Mouse (Mus musculus) forebrain, embryonic 11.5 days (tissue): ENCODE data around the gene Pip4k2a. TPM values are rescaled to one million over a fixed set of nuclear protein-coding genes. Genes with fewer than 3 reads are reported as not detected.

Source experiments
- ATAC-seq: fragments of 200-750 bp; cut with Nextera tagmentation; replicated peaks from 2 replicates; pipeline ENCODE4 v1.8.0; 2017; ENCODE audit warnings: moderate TSS enrichment; ENCODE audit not compliant: low FRiP score
- DNase-seq: peaks from one replicate; pipeline ENCODE4 v3.0.0-alpha.2; 2017; ENCODE audit warnings: low spot score
- H3K27ac ChIP-seq: fragments of 300-500 bp; sonication (generic); 2 replicates; pipeline ENCODE4 v1.5.1; 2014; ENCODE audit warnings: low read depth, low read length
- H3K27me3 ChIP-seq: fragments of 300-500 bp; sonication (generic); 2 replicates; pipeline ENCODE4 v1.6.1; 2014; ENCODE audit warnings: mild to moderate bottlenecking, low read length, mixed read lengths; ENCODE audit not compliant: control insufficient read depth, insufficient read depth
- H3K36me3 ChIP-seq: fragments of 300-500 bp; sonication (generic); 2 replicates; pipeline ENCODE4 v1.6.1; 2014; ENCODE audit warnings: mild to moderate bottlenecking, low read length, moderate library complexity, mixed read lengths; ENCODE audit not compliant: control insufficient read depth, insufficient read depth
- H3K4me1 ChIP-seq: fragments of 300-500 bp; sonication (generic); replicated peaks from 2 replicates; pipeline ENCODE4 v1.6.1; 2014; ENCODE audit warnings: low read length, mixed read lengths; ENCODE audit not compliant: control insufficient read depth, insufficient read depth
- H3K4me2 ChIP-seq: fragments of 300-500 bp; sonication (generic); 2 replicates; pipeline ENCODE4 v1.6.1; 2014; ENCODE audit warnings: low read depth, mild to moderate bottlenecking, low read length, moderate library complexity, mixed read lengths; ENCODE audit not compliant: severe bottlenecking
- H3K4me3 ChIP-seq: fragments of 300-500 bp; sonication (generic); 2 replicates; pipeline ENCODE4 v1.5.1; 2014; ENCODE audit warnings: low read depth, low read length
- H3K9ac ChIP-seq: fragments of 300-500 bp; sonication (generic); 2 replicates; pipeline ENCODE4 v1.6.1; 2014; ENCODE audit warnings: low read length
- H3K9me3 ChIP-seq: fragments of 300-500 bp; sonication (generic); 2 replicates; pipeline ENCODE4 v1.6.1; 2016; ENCODE audit warnings: low read length, mixed read lengths; ENCODE audit not compliant: control insufficient read depth
- WGBS: fragments of 180-500 bp; shearing (Covaris S2); extraction: QIAGEN DNeasy Blood & Tissue Kit; methylation state at CpG from one replicate; pipeline ENCODE4 v1.1.7; 2014; 5-methylcytosine and 5-hydroxymethylcytosine counted together
- polyA plus RNA-seq: library from polyadenylated mRNA; unstranded; fragments of >200 nt; fragmentation: Nextera tagmentation; extraction: Ambion mirVana; gene quantifications from 2 replicates; pipeline ENCODE4 v1.2.1, GENCODE M21; 2014

The Pip4k2a gene
- polyA plus RNA-seq, 1 experiment from 2014 or later = 9.2 TPM

DNA sequence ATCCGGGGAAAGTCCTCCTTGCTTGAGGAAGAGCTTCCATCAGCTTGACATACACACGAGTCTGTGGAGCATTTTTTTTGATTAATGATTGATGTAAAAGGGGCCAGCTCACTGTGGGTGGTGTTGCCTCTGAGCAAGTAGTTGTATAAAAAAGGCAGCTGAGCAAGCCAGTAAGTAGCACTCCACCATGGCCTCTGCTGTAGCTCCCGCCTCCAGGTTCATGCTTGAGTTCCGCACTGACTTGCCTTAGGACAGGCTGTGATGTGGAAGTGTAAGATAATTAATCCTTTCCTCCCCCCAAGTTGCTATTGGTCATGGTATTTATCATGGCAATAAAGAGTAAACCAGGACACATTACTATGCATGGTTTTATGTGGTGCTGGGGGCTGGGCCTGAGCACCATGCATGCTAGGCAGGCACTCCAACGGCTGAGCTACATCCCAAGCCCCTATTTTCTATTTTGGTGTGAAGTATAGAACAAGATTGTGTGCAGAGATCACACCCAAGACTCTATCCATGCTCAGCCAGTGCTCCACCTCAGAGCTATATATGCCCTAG lies 78.0 kb downstream of the Pip4k2a start:
- H3K4me1 ChIP-seq = peaks cover 7% of the 10 kb centered on the region; the same call in 1 of the 2 replicates

DNA sequence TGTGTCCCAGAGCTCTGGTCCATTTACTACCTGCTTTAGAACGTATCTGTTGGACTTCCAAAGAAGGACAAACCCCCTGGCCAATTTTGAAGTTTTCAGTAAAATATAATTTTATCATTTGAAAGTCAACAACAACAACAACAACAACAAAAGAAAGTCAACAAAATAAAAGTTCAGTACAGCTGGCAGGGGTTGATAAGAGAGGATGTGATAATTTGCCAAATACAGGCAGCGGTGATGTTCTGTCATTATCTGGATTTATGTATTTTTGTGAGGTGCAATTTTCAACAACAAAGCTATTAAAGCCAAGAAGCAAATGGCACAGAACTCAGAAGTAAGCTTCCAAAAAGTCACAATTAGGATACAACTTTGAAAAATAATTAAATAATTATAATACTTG lies 80.1 kb downstream of the Pip4k2a start:
- Histone ChIP-seq H3K4me2 (no peak overlapping the region), H3K27ac (no peak overlapping the region), H3K9me3 (no peaks in the 10 kb centered on the region), H3K36me3 (no peaks in the 10 kb centered on the region), H3K9ac (no peak overlapping the region), H3K4me1 (peaks cover 4% of the 10 kb centered on the region; the same call in 1 of the 2 replicates), H3K27me3 (no peaks in the 10 kb centered on the region), H3K4me3 (no peak overlapping the region)
- 92% methylated on average over 2 of the region's 2 CpGs for WGBS
- DNase-seq = no peak
- ATAC-seq = no peak

More for the DNA sequence above, 78.0 kb downstream of the Pip4k2a start:
- Histone ChIP-seq H3K27me3 (no peaks in the 10 kb centered on the region), H3K9ac (no peak overlapping the region), H3K36me3 (no peaks in the 10 kb centered on the region), H3K4me3 (no peak overlapping the region), H3K4me2 (no peak overlapping the region), H3K27ac (no peak overlapping the region), H3K9me3 (no peaks in the 10 kb centered on the region)
- WGBS = 82% methylated on average over 5 of the region's 5 CpGs
- no peak for ATAC-seq
- no peak for DNase-seq

- no peaks in the 10 kb centered on the region for H3K36me3 ChIP-seq
- WGBS = 92% methylated on average over 1 of the region's 1 CpGs
- ATAC-seq (no peak), DNase-seq (no peak)
- no peak overlapping the region for H3K4me3 ChIP-seq
- no peaks in the 10 kb centered on the region for H3K27me3 ChIP-seq
- no peaks in the 10 kb centered on the region for H3K9me3 ChIP-seq
- H3K4me2 ChIP-seq = no peak overlapping the region
- no peak overlapping the region for H3K27ac ChIP-seq
- peaks cover 4% of the 10 kb centered on the region; the same call in 1 of the 2 replicates for H3K4me1 ChIP-seq
- H3K9ac ChIP-seq = no peak overlapping the region
These were observed 80.6 kb downstream of the Pip4k2a start for GRCm38 (mm10) chr2:18917380-18917750.

GRCm38 (mm10) chr2:18916615-18917379 lies 81.1 kb downstream of the Pip4k2a start:
- no peaks in the 10 kb centered on the region for H3K27me3 ChIP-seq
- peaks cover 4% of the 10 kb centered on the region; the same call in 1 of the 2 replicates for H3K4me1 ChIP-seq
- no peaks in the 10 kb centered on the region for H3K9me3 ChIP-seq
- H3K27ac ChIP-seq = no peak overlapping the region
- no peak overlapping the region for H3K4me3 ChIP-seq
- WGBS = 60% methylated on average over 14 of the region's 14 CpGs
- DNase-seq (no peak), ATAC-seq (no peak)
- no peak overlapping the region for H3K4me2 ChIP-seq
- no peaks in the 10 kb centered on the region for H3K36me3 ChIP-seq
- H3K9ac ChIP-seq = no peak overlapping the region

DNA sequence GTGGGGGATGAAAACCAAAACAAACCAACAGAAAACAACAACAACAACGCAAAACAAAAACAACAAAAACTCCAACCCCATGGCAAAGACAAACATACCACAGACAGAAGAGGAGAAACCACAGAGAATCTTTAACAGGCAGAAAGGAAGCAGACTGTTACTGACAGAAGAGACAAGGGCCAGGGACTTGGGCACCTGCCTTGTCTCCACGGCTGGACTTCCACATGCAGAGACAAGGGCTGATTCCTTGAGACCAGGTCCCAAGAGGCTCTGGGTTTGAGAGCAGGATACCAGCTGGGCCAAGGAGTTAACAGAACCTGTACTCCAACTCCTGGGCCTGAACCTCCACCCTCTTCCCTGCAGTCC lies 81.9 kb downstream of the Pip4k2a start:
- WGBS = 89% methylated on average over 2 of the region's 2 CpGs
- Histone ChIP-seq H3K9ac (no peak overlapping the region), H3K4me2 (no peak overlapping the region), H3K36me3 (no peaks in the 10 kb centered on the region), H3K27me3 (no peaks in the 10 kb centered on the region), H3K4me3 (no peak overlapping the region), H3K4me1 (peaks cover 4% of the 10 kb centered on the region; the same call in 1 of the 2 replicates), H3K27ac (no peak overlapping the region), H3K9me3 (no peaks in the 10 kb centered on the region)
- ATAC-seq (no peak), DNase-seq (no peak)

DNA sequence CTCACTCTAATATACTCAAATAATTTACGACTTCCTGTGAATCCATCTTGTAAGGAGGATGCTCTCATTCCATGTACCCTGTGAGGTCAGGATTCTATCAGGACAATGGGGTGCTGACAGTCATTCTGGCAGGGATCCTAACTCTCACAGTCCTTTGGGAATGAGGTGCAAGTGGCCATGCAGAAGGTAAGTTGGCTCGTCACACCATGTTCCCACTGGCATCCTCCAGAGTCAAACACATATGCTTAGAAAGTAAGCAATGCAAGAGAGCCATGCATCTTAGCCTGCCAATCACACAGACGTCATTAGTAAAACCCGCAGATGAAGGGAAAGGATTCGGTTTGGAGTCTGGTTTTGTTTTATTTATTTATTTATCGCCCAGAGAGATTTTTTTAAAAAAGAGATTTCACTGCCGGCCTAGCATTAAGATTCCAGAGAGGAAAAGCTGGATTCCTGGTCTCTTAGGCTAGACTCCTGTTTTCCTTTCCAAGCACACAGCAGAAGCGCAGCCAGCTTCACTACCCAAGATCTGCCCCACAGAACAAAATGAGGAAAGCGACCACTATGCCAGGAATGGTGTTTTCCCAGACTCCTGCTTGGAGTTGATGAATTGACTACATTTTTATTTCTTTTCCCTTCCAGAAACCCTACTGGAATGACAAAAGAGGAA lies 82.4 kb downstream of the Pip4k2a start:
- WGBS = 88% methylated on average over 9 of the region's 9 CpGs
- no peaks in the 10 kb centered on the region for H3K36me3 ChIP-seq
- ATAC-seq (no peak), DNase-seq (no peak)
- H3K27ac ChIP-seq = no peak overlapping the region
- no peaks in the 10 kb centered on the region for H3K27me3 ChIP-seq
- H3K4me3 ChIP-seq = no peak overlapping the region
- no peak overlapping the region for H3K4me2 ChIP-seq
- peaks cover 4% of the 10 kb centered on the region; the same call in 1 of the 2 replicates for H3K4me1 ChIP-seq
- H3K9me3 ChIP-seq = no peaks in the 10 kb centered on the region
- H3K9ac ChIP-seq = no peak overlapping the region

DNA sequence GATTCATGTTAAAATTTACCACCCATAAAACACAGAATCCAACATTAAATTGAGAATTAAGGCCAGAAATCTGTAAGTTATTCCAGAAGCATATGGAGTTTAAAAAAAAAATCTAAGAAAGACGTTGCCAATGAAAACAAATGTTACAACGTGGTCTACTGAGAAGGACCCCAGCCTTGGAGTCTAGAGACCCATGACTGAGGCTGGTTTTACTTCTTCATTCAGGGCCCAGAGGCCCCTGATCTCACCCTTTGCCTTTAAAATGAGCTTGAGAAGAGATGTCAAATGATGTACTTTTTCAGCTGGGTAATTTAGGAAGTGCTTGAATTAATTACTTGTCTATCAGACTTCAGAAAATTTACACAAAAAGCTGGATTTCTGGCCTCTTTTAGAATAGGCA lies 83.2 kb downstream of the Pip4k2a start:
- H3K9ac ChIP-seq = no peak overlapping the region
- 90% methylated on average over 2 of the region's 2 CpGs for WGBS
- no peak for ATAC-seq

DNA sequence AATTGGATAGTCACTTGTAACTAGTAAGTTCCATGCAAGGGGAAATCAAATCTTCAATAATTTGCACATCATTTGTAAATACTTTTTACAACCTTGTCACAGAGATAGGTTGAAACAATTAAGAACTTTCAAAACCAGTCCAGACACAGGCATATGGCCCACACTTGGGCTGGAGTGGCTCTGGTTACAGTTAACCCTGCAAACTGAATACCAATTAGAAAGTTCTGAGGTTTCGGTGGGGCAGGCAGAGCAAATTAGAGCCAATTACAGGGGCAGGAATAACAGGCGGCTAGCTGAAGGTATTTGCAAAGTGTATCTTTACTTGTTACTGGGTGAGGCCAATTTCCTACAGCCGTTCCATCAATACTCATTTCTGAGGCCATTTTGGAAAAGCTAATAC lies 84.3 kb downstream of the Pip4k2a start:
- H3K4me3 ChIP-seq = no peak overlapping the region
- H3K4me2 ChIP-seq = no peak overlapping the region
- DNase-seq (no peak), ATAC-seq (no peak)
- H3K9ac ChIP-seq = no peak overlapping the region
- H3K9me3 ChIP-seq = no peaks in the 10 kb centered on the region
- H3K27me3 ChIP-seq = no peaks in the 10 kb centered on the region
- peaks cover 4% of the 10 kb centered on the region; the same call in 1 of the 2 replicates for H3K4me1 ChIP-seq
- WGBS = 51% methylated on average over 3 of the region's 3 CpGs
- no peak overlapping the region for H3K27ac ChIP-seq
- no peaks in the 10 kb centered on the region for H3K36me3 ChIP-seq

More for the DNA sequence above, 83.2 kb downstream of the Pip4k2a start:
- DNase-seq = no peak
- Histone ChIP-seq H3K4me1 (peaks cover 4% of the 10 kb centered on the region; the same call in 1 of the 2 replicates), H3K4me2 (no peak overlapping the region), H3K27ac (no peak overlapping the region), H3K9me3 (no peaks in the 10 kb centered on the region), H3K27me3 (no peaks in the 10 kb centered on the region), H3K4me3 (no peak overlapping the region), H3K36me3 (no peaks in the 10 kb centered on the region)
